Mouse (Mus musculus) intestine, embryonic 15.5 days (tissue): ENCODE results near the gene Ube2j2. TPM values are rescaled to one million over a fixed set of nuclear protein-coding genes. Genes with fewer than 3 reads are reported as not detected.

Experiments
- ATAC-seq: fragments of 200-750 bp; cut with Nextera tagmentation; 2 replicates; pipeline ENCODE4 v1.8.0; 2017; ENCODE audit warnings: moderate TSS enrichment, moderate library complexity
- H3K27ac ChIP-seq: fragments of 300-500 bp; sonication (generic); 2 replicates; pipeline ENCODE4 v1.5.1; 2015; ENCODE audit warnings: mild to moderate bottlenecking, inconsistent platforms
- H3K27me3 ChIP-seq: fragments of 300-500 bp; sonication (generic); replicated peaks from 2 replicates; pipeline ENCODE4 v1.6.1; 2015; ENCODE audit warnings: inconsistent platforms
- H3K36me3 ChIP-seq: fragments of 300-500 bp; sonication (generic); 2 replicates; pipeline ENCODE4 v1.6.1; 2015; ENCODE audit warnings: inconsistent platforms
- H3K4me1 ChIP-seq: fragments of 300-500 bp; sonication (generic); replicated peaks from 2 replicates; pipeline ENCODE4 v1.6.1; 2015; ENCODE audit warnings: inconsistent platforms
- H3K4me2 ChIP-seq: fragments of 300-500 bp; sonication (generic); replicated peaks from 2 replicates; pipeline ENCODE4 v1.6.1; 2015; ENCODE audit warnings: mild to moderate bottlenecking, inconsistent platforms
- H3K4me3 ChIP-seq: fragments of 300-500 bp; sonication (generic); replicated peaks from 2 replicates; pipeline ENCODE4 v1.5.1; 2015; ENCODE audit warnings: inconsistent platforms
- H3K9ac ChIP-seq: fragments of 300-500 bp; sonication (generic); 2 replicates; pipeline ENCODE4 v1.6.1; 2015; ENCODE audit warnings: inconsistent platforms
- H3K9me3 ChIP-seq: fragments of 300-500 bp; sonication (generic); 2 replicates; pipeline ENCODE4 v1.6.1; 2016; ENCODE audit warnings: inconsistent platforms
- WGBS: fragments of 180-500 bp; shearing (Covaris S2); methylation state at CpG from one replicate; pipeline ENCODE4 v1.1.7; 2015; 5-methylcytosine and 5-hydroxymethylcytosine counted together
- polyA plus RNA-seq: library from polyadenylated mRNA; unstranded; fragments of >200 nt; fragmentation: Nextera tagmentation; extraction: Ambion mirVana; gene quantifications from 2 replicates; pipeline ENCODE4 v1.2.1, GENCODE M21; 2015

Ube2j2 gene
- polyA plus RNA-seq, 1 experiment from 2014 or later: 100 TPM

GRCm38 (mm10) chr4:155907003-155907402, 36.6 kb upstream of the Ube2j2 start:
- H3K4me1 ChIP-seq: no peaks in the 10 kb centered on the region
- H3K9ac ChIP-seq: no peak overlapping the region
- no peak overlapping the region for H3K4me2 ChIP-seq
- no peak overlapping the region for H3K27ac ChIP-seq
- 85% methylated on average over 11 of the region's 11 CpGs for WGBS
- H3K4me3 ChIP-seq: no peak overlapping the region
- H3K9me3 ChIP-seq: no peaks in the 10 kb centered on the region
- H3K36me3 ChIP-seq: peaks cover 20% of the 10 kb centered on the region
- H3K27me3 ChIP-seq: no peaks in the 10 kb centered on the region
- ATAC-seq: no peak

GRCm38 (mm10) chr4:155908281-155908680, 35.4 kb upstream of the Ube2j2 start:
- 72% methylated on average over 7 of the region's 7 CpGs for WGBS
- H3K4me3 ChIP-seq: no peak overlapping the region
- H3K4me1 ChIP-seq: no peaks in the 10 kb centered on the region
- no peak overlapping the region for H3K4me2 ChIP-seq
- no peaks in the 10 kb centered on the region for H3K27me3 ChIP-seq
- H3K27ac ChIP-seq: no peak overlapping the region
- ATAC-seq: no peak
- H3K36me3 ChIP-seq: peaks cover 7% of the 10 kb centered on the region
- H3K9ac ChIP-seq: no peak overlapping the region
- H3K9me3 ChIP-seq: no peaks in the 10 kb centered on the region

- Histone ChIP-seq H3K9me3 (no peaks in the 10 kb centered on the region), H3K9ac (no peak overlapping the region), H3K36me3 (peaks cover 3% of the 10 kb centered on the region), H3K4me3 (no peak overlapping the region), H3K4me2 (no peak overlapping the region), H3K27me3 (no peaks in the 10 kb centered on the region), H3K4me1 (no peaks in the 10 kb centered on the region), H3K27ac (no peak overlapping the region)
- 86% methylated on average over 4 of the region's 4 CpGs for WGBS
- no peak for ATAC-seq
Observed at GRCm38 (mm10) chr4:155908751-155909150, 34.9 kb upstream of the Ube2j2 start.

GRCm38 (mm10) chr4:155932031-155932430, 11.6 kb upstream of the Ube2j2 start:
- H3K36me3 ChIP-seq: no peaks in the 10 kb centered on the region
- H3K4me3 ChIP-seq: no peak overlapping the region
- H3K4me1 ChIP-seq: no peaks in the 10 kb centered on the region
- no peak overlapping the region for H3K27ac ChIP-seq
- no peaks in the 10 kb centered on the region for H3K9me3 ChIP-seq
- WGBS: 67% methylated on average over 1 of the region's 1 CpGs
- no peak for ATAC-seq
- H3K27me3 ChIP-seq: 0 out of 2 replicates have a peak, but pooled peaks cover under 1% of the 10 kb centered on the region
- no peak overlapping the region for H3K9ac ChIP-seq
- no peak overlapping the region for H3K4me2 ChIP-seq

- peak; percentile 61 for ATAC-seq
- peak overlapping the region; percentile 95 for H3K9ac ChIP-seq
- H3K4me1 ChIP-seq: peaks cover 22% of the 10 kb centered on the region
- H3K36me3 ChIP-seq: no peaks in the 10 kb centered on the region; the same call in 1 of the 2 replicates
- no peaks in the 10 kb centered on the region for H3K9me3 ChIP-seq
- peak overlapping the region; percentile 82 for H3K27ac ChIP-seq
- H3K27me3 ChIP-seq: no peaks in the 10 kb centered on the region
- peak overlapping the region; percentile 93 for H3K4me2 ChIP-seq
- WGBS: 2% methylated on average over 17 of the region's 17 CpGs
- H3K4me3 ChIP-seq: peak overlapping the region; percentile 95
Observed at GRCm38 (mm10) chr4:155943049-155943452, 580 bp upstream of the Ube2j2 start.

GRCm38 (mm10) chr4:155944271-155944670, 640 bp downstream of the Ube2j2 start:
- Histone ChIP-seq H3K27me3 (no peaks in the 10 kb centered on the region), H3K27ac (peak overlapping the region; percentile 48), H3K4me1 (peaks cover 22% of the 10 kb centered on the region), H3K4me3 (peak overlapping the region; percentile 95), H3K36me3 (peaks cover 3% of the 10 kb centered on the region), H3K9me3 (no peaks in the 10 kb centered on the region), H3K9ac (peak overlapping the region; percentile 95), H3K4me2 (peak overlapping the region; percentile 93)
- ATAC-seq: peak; percentile 29
- WGBS: 0% methylated on average over 17 of the region's 17 CpGs

- Histone ChIP-seq H3K9me3 (no peaks in the 10 kb centered on the region), H3K36me3 (peaks cover 17% of the 10 kb centered on the region), H3K4me1 (peaks cover 22% of the 10 kb centered on the region), H3K9ac (no peak overlapping the region), H3K27me3 (no peaks in the 10 kb centered on the region), H3K4me3 (no peak overlapping the region), H3K27ac (no peak overlapping the region), H3K4me2 (no peak overlapping the region)
- no peak for ATAC-seq
Observed at GRCm38 (mm10) chr4:155947094-155947493, 3.5 kb downstream of the Ube2j2 start.

- Histone ChIP-seq H3K36me3 (peaks cover 46% of the 10 kb centered on the region), H3K9me3 (no peaks in the 10 kb centered on the region), H3K27ac (no peak overlapping the region), H3K9ac (no peak overlapping the region), H3K4me2 (no peak overlapping the region), H3K4me3 (no peak overlapping the region), H3K27me3 (no peaks in the 10 kb centered on the region), H3K4me1 (no peaks in the 10 kb centered on the region; the same call in 1 of the 2 replicates)
- 77% methylated on average over 6 of the region's 6 CpGs for WGBS
- no peak for ATAC-seq
Observed at GRCm38 (mm10) chr4:155955491-155955890, 11.9 kb downstream of the Ube2j2 start.

- Histone ChIP-seq H3K9ac (no peak overlapping the region), H3K27me3 (no peaks in the 10 kb centered on the region), H3K36me3 (peaks cover 18% of the 10 kb centered on the region), H3K4me1 (peaks cover 19% of the 10 kb centered on the region), H3K9me3 (no peaks in the 10 kb centered on the region), H3K4me2 (no peak overlapping the region), H3K27ac (no peak overlapping the region), H3K4me3 (no peak overlapping the region)
- WGBS: 12% methylated on average over 5 of the region's 5 CpGs
- ATAC-seq: no peak
Observed at GRCm38 (mm10) chr4:155959275-155959674, 15.6 kb downstream of the Ube2j2 start.

- peak; percentile 90 for ATAC-seq
- Histone ChIP-seq H3K27ac (peak within 1 kb of the TSS; percentile 76), H3K4me2 (peak within 1 kb of the TSS; percentile 93), H3K9me3 (no peaks in the 10 kb centered on the region), H3K27me3 (no peaks in the 10 kb centered on the region), H3K36me3 (peaks cover 11% of the 10 kb centered on the region), H3K9ac (peak within 1 kb of the TSS; percentile 62), H3K4me1 (peaks cover 19% of the 10 kb centered on the region), H3K4me3 (peak within 1 kb of the TSS; percentile 56)
- under 1% methylated on average over 42 of the region's 42 CpGs for WGBS
Observed at GRCm38 (mm10) chr4:155962167-155962971, 18.7 kb downstream of the Ube2j2 start, which contains the start of gene C1qtnf12. C1qtnf12 (plus strand) TSS chr4:155962318.

- Histone ChIP-seq H3K4me3 (peak overlapping the region; percentile 56), H3K4me1 (peaks cover 19% of the 10 kb centered on the region), H3K9me3 (no peaks in the 10 kb centered on the region), H3K36me3 (0 out of 2 replicates have a peak, but pooled peaks cover 6% of the 10 kb centered on the region), H3K27ac (no peak overlapping the region), H3K9ac (peak overlapping the region; percentile 62; the same call in 1 of the 2 replicates), H3K27me3 (no peaks in the 10 kb centered on the region), H3K4me2 (peak overlapping the region; percentile 93)
- peak; percentile 29; the same call in 1 of the 2 replicates for ATAC-seq
- WGBS: 59% methylated on average over 7 of the region's 7 CpGs
Observed at GRCm38 (mm10) chr4:155963106-155963505, 19.5 kb downstream of the Ube2j2 start.

GRCm38 (mm10) chr4:155964396-155964795, 20.8 kb downstream of the Ube2j2 start:
- Histone ChIP-seq H3K27ac (no peak overlapping the region), H3K4me1 (peaks cover 21% of the 10 kb centered on the region), H3K9ac (no peak overlapping the region), H3K27me3 (no peaks in the 10 kb centered on the region), H3K9me3 (no peaks in the 10 kb centered on the region), H3K36me3 (0 out of 2 replicates have a peak, but pooled peaks cover 6% of the 10 kb centered on the region), H3K4me2 (no peak overlapping the region), H3K4me3 (no peak overlapping the region)
- no peak for ATAC-seq
- 91% methylated on average over 11 of the region's 11 CpGs for WGBS
